Mouse (Mus musculus) forebrain, embryonic 14.5 days (tissue): Measurements from ENCODE around the gene Slc2a3. TPM values are rescaled to one million over a fixed set of nuclear protein-coding genes. Genes with fewer than 3 reads are reported as not detected.
"Not testable (repeated sequence)": the region's sequence is repeated elsewhere in the genome, so short reads cannot be mapped to it uniquely, and the experiment has no call there.

Source experiments
- ATAC-seq: fragments of 200-750 bp; cut with Nextera tagmentation; 2 replicates; pipeline ENCODE4 v1.8.0; 2017; ENCODE audit warnings: mild to moderate bottlenecking, moderate library complexity
- DNase-seq: peaks from one replicate; pipeline ENCODE4 v3.0.0-alpha.2; 2015; ENCODE audit warnings: low spot score
- H3K27ac ChIP-seq: fragments of 300-500 bp; sonication (generic); 2 replicates; pipeline ENCODE4 v1.5.1; 2014; ENCODE audit warnings: low read depth, mild to moderate bottlenecking, control low read depth, low read length, moderate library complexity
- H3K27me3 ChIP-seq: fragments of 300-500 bp; sonication (generic); replicated peaks from 2 replicates; pipeline ENCODE4 v1.6.1; 2014; ENCODE audit warnings: low read length, control low read depth, mixed read lengths; ENCODE audit not compliant: control insufficient read depth, insufficient read depth
- H3K36me3 ChIP-seq: fragments of 300-500 bp; sonication (generic); 2 replicates; pipeline ENCODE4 v1.6.1; 2014; ENCODE audit warnings: low read length, control low read depth; ENCODE audit not compliant: control insufficient read depth, insufficient read depth
- H3K4me1 ChIP-seq: fragments of 300-500 bp; sonication (generic); 2 replicates; pipeline ENCODE4 v1.6.1; 2014; ENCODE audit warnings: antibody characterized with exemption, low read length, control low read depth; ENCODE audit not compliant: control insufficient read depth, insufficient read depth
- H3K4me2 ChIP-seq: fragments of 300-500 bp; sonication (generic); 2 replicates; pipeline ENCODE4 v1.6.1; 2014; ENCODE audit warnings: mild to moderate bottlenecking, control low read depth, low read length
- H3K4me3 ChIP-seq: fragments of 300-500 bp; sonication (generic); 2 replicates; pipeline ENCODE4 v1.5.1; 2014; ENCODE audit warnings: low read depth, low read length, control low read depth
- H3K9ac ChIP-seq: fragments of 300-500 bp; sonication (generic); 2 replicates; pipeline ENCODE4 v1.6.1; 2014; ENCODE audit warnings: mild to moderate bottlenecking, low read length, control low read depth, moderate library complexity
- H3K9me3 ChIP-seq: fragments of 300-500 bp; sonication (generic); replicated peaks from 2 replicates; pipeline ENCODE4 v1.6.1; 2016; ENCODE audit warnings: low read length, control low read depth, mixed read lengths; ENCODE audit not compliant: control insufficient read depth
- WGBS: fragments of 180-500 bp; shearing (Covaris S2); extraction: QIAGEN DNeasy Blood & Tissue Kit; methylation state at CpG from one replicate; pipeline ENCODE4 v1.1.7; 2014; 5-methylcytosine and 5-hydroxymethylcytosine counted together
- polyA plus RNA-seq: library from polyadenylated mRNA; unstranded; fragments of >200 nt; fragmentation: Nextera tagmentation; extraction: Ambion mirVana; gene quantifications from 2 replicates; pipeline ENCODE4 v1.2.1, GENCODE M21; 2014

Slc2a3 gene
- polyA plus RNA-seq, 1 experiment from 2014 or later, result 15.6 TPM

GRCm38 (mm10) chr6:122707036-122707800 lies 94.2 kb downstream of the Slc2a3 start, which contains the start of gene Nanog:
Gene Nanog, plus strand, starts transcription at chr6:122707489.
- Histone ChIP-seq H3K4me1 (peaks cover 4% of the 10 kb centered on the region; the same call in 1 of the 2 replicates), H3K27ac (no peak within 1 kb of the TSS), H3K27me3 (no peaks in the 10 kb centered on the region), H3K4me2 (no peak within 1 kb of the TSS), H3K36me3 (no peaks in the 10 kb centered on the region), H3K9ac (no peak within 1 kb of the TSS), H3K9me3 (no peaks in the 10 kb centered on the region), H3K4me3 (no peak within 1 kb of the TSS)
- ATAC-seq, result no peak
- 20% methylated on average over 12 of the region's 12 CpGs for WGBS
- no peak for DNase-seq

GRCm38 (mm10) chr6:122706337-122706840 lies 95.1 kb downstream of the Slc2a3 start:
- ATAC-seq (no peak), DNase-seq (no peak)
- Histone ChIP-seq H3K27ac (no peak overlapping the region), H3K4me1 (peaks cover 4% of the 10 kb centered on the region; the same call in 1 of the 2 replicates), H3K36me3 (no peaks in the 10 kb centered on the region), H3K27me3 (no peaks in the 10 kb centered on the region), H3K4me3 (no peak overlapping the region), H3K9me3 (no peaks in the 10 kb centered on the region), H3K9ac (no peak overlapping the region), H3K4me2 (no peak overlapping the region)
- 72% methylated on average over 12 of the region's 12 CpGs for WGBS

- WGBS, result 24% methylated on average over 1 of the region's 1 CpGs
- no peaks in the 10 kb centered on the region for H3K9me3 ChIP-seq
- H3K4me1 ChIP-seq, result peaks cover 4% of the 10 kb centered on the region; the same call in 1 of the 2 replicates
- DNase-seq, result no peak
- no peak overlapping the region for H3K9ac ChIP-seq
- no peaks in the 10 kb centered on the region for H3K36me3 ChIP-seq
- H3K4me3 ChIP-seq, result no peak overlapping the region
- no peak overlapping the region for H3K4me2 ChIP-seq
- H3K27ac ChIP-seq, result no peak overlapping the region
- no peak for ATAC-seq
- H3K27me3 ChIP-seq, result no peaks in the 10 kb centered on the region
Observed at GRCm38 (mm10) chr6:122703706-122704105, 97.7 kb downstream of the Slc2a3 start.

GRCm38 (mm10) chr6:122703251-122703650 lies 98.2 kb downstream of the Slc2a3 start:
- Histone ChIP-seq H3K9ac (no peak overlapping the region), H3K27me3 (no peaks in the 10 kb centered on the region), H3K4me3 (no peak overlapping the region), H3K27ac (peak overlapping the region; percentile 58; the same call in 1 of the 2 replicates), H3K4me2 (no peak overlapping the region; the same call in 1 of the 2 replicates), H3K36me3 (no peaks in the 10 kb centered on the region), H3K4me1 (peaks cover 4% of the 10 kb centered on the region; the same call in 1 of the 2 replicates), H3K9me3 (no peaks in the 10 kb centered on the region)
- DNase-seq (no peak), ATAC-seq (no peak)
- 8% methylated on average over 6 of the region's 6 CpGs for WGBS

GRCm38 (mm10) chr6:122702480-122703124 lies 98.8 kb downstream of the Slc2a3 start:
- H3K9me3 ChIP-seq, result no peaks in the 10 kb centered on the region
- peak overlapping the region; percentile 45; the same call in 1 of the 2 replicates for H3K9ac ChIP-seq
- H3K4me3 ChIP-seq, result peak overlapping the region; percentile 19
- peak overlapping the region; percentile 52 for H3K4me2 ChIP-seq
- DNase-seq (peak; percentile 86), ATAC-seq (peak; percentile 87)
- peaks cover 4% of the 10 kb centered on the region; the same call in 1 of the 2 replicates for H3K4me1 ChIP-seq
- no peaks in the 10 kb centered on the region for H3K36me3 ChIP-seq
- 2% methylated on average over 20 of the region's 20 CpGs for WGBS
- no peaks in the 10 kb centered on the region for H3K27me3 ChIP-seq
- H3K27ac ChIP-seq, result peak overlapping the region; percentile 58; the same call in 1 of the 2 replicates

- Histone ChIP-seq H3K4me2 (no peak overlapping the region), H3K36me3 (no peaks in the 10 kb centered on the region), H3K4me3 (no peak overlapping the region), H3K9ac (no peak overlapping the region), H3K27me3 (no peaks in the 10 kb centered on the region), H3K27ac (0 out of 2 replicates have a peak overlapping the region, but pooled peaks have one; percentile 3), H3K9me3 (no peaks in the 10 kb centered on the region), H3K4me1 (peaks cover 4% of the 10 kb centered on the region; the same call in 1 of the 2 replicates)
- WGBS, result 80% methylated on average over 5 of the region's 5 CpGs
- DNase-seq (no peak), ATAC-seq (no peak)
Observed at GRCm38 (mm10) chr6:122701816-122702215, 99.6 kb downstream of the Slc2a3 start.

- H3K4me1 ChIP-seq, H3K27ac ChIP-seq, H3K4me3 ChIP-seq, H3K9me3 ChIP-seq, H3K9ac ChIP-seq, H3K27me3 ChIP-seq, ATAC-seq, DNase-seq, H3K36me3 ChIP-seq, H3K4me2 ChIP-seq: not testable (repeated sequence)
- WGBS, result 89% methylated on average over 2 of the region's 2 CpGs
Observed at GRCm38 (mm10) chr6:122699628-122700027, 101.8 kb downstream of the Slc2a3 start.

GRCm38 (mm10) chr6:122695398-122695797 lies 106.0 kb downstream of the Slc2a3 start:
- no peak overlapping the region for H3K9ac ChIP-seq
- no peak overlapping the region for H3K27ac ChIP-seq
- no peaks in the 10 kb centered on the region for H3K27me3 ChIP-seq
- H3K4me3 ChIP-seq, result no peak overlapping the region
- H3K4me1 ChIP-seq, result no peaks in the 10 kb centered on the region
- no peak for DNase-seq
- 86% methylated on average over 3 of the region's 3 CpGs for WGBS
- ATAC-seq, result no peak
- H3K36me3 ChIP-seq, result no peaks in the 10 kb centered on the region
- no peak overlapping the region for H3K4me2 ChIP-seq
- no peaks in the 10 kb centered on the region for H3K9me3 ChIP-seq
